Mouse (Mus musculus): ENCODE results near the gene Zc3h12a. TPM values are rescaled to one million over a fixed set of nuclear protein-coding genes. Genes with fewer than 3 reads are reported as not detected.

Zc3h12a gene
- polyA plus RNA-seq, 1 experiment = 5.9 TPM

DNA sequence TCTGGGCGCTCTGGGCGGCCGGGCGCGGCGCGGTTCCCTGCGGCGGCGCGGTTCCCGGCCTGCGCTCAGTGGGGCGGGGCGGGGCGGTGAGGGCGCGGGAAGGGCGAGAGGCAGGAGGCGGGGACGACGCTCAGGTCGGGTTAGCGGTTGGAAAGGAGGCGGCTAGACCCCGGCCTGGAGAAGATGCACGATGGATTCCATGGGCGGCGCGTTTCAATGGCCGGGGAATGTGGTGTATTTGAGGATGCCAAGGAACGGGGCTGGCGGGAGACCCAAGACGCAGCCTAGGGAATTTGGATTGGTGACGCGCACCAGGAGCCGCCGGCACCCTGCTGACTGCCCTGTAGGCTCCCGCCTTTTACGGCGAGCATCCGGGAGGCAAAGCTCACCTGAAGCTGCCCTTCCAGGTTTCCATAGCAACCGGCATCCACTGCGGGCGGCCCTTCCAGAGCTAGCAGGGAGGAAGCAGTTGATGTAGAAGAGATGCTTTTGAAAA is 42.2 kb downstream of the Zc3h12a start:
- Histone ChIP-seq H3K4me2 (ENCODE audit: low read depth) (peak overlapping the region; percentile 86), H3K27me3 (ENCODE audit: control insufficient read depth, insufficient read depth, insufficient read length) (no peaks in the 10 kb centered on the region), H3K36me3 (ENCODE audit: control insufficient read depth, insufficient read depth) (peaks cover 5% of the 10 kb centered on the region), H3K4me3 (peak overlapping the region; percentile 48), H3K79me2 (ENCODE audit: control insufficient read depth, insufficient read depth) (peaks cover 4% of the 10 kb centered on the region), H3ac (ENCODE audit: control insufficient read depth, insufficient read length) (peak overlapping the region; percentile 64)
- TF ChIP-seq USF1 (IDR thresholded peaks at IDR 0.05; ENCODE audit: low read depth) = no peak
- TF ChIP-seq SRF (IDR thresholded peaks at IDR 0.05; ENCODE audit: control insufficient read depth, insufficient read length, low read depth) = peak; percentile 2

DNA sequence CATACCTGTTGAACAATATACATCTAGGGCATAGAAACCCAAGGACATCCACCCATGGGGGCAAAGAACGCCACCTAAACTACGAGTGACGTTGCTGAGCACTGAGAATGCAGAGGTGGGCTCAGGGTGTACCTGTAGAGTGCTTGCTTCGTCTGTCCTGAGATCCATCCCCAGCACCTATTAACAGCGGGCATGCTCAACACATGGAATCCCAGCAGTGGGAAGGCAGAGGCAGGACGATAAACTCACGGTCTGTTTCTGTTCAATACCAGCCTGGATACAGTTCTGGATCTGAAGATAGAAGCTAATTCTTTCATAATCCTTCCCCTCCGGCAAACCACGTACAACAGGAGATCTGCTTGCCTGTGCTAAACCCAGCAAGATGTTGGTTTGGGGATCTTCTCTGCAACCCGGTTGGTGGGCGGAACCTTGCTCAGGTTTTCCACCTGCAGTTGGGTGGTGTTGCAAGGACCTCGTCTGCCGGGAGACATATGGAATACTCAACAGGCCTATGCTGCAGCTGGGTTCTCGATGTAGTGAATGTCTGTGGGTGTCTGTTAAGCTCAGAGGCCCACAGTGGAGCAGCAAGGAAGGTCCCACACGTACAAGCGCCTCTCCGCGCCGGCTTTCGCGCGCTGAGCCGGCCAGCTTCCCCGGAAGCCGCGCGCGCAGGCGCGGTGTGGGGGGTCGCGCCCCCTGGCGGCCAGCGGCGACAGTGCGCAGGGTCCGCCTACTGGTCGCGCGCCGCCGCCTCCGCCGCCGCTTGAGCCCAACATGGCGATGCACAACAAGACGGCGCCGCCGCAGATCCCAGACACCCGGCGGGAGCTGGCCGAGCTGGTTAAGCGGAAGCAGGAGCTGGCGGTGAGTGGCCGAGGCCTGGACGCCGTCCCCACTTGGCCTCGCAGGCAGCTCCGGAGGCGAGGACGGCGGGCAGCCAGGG is 43.0 kb downstream of the Zc3h12a start, which contains the start of gene Meaf6:
Gene Meaf6 (plus strand): TSS at position 732 of the 943 bp plus-strand sequence.
- H3K27me3 ChIP-seq (ENCODE audit: control insufficient read depth, insufficient read depth, insufficient read length) = no peaks in the 10 kb centered on the region
- peak within 1 kb of the TSS; percentile 48 for H3K4me3 ChIP-seq
- peak; percentile 67 for TF ChIP-seq SRF (IDR thresholded peaks at IDR 0.05; ENCODE audit: control insufficient read depth, insufficient read length, low read depth)
- no peak for TF ChIP-seq REST (IDR thresholded peaks at IDR 0.05; ENCODE audit: insufficient read depth, insufficient read length)
- TF ChIP-seq TCF3 (IDR thresholded peaks at IDR 0.05; ENCODE audit: insufficient read length, low read depth) = no peak
- no peak for TF ChIP-seq MAX (IDR thresholded peaks at IDR 0.05; ENCODE audit: low read depth)
- peak; percentile 62 for TF ChIP-seq E2F4 (IDR thresholded peaks at IDR 0.05; ENCODE audit: insufficient read depth)
- peak; percentile 76 for TF ChIP-seq POLR2AphosphoS2 (IDR thresholded peaks at IDR 0.05; ENCODE audit: insufficient read length, low read depth)
- TF ChIP-seq MYOG (IDR thresholded peaks at IDR 0.05; ENCODE audit: control insufficient read depth in 1 of 3, insufficient read depth in 1 of 3, insufficient read length in 2 of 3, low read depth in 2 of 3) = peak in 1 of 3 experiments; percentile 58
- no peak for TF ChIP-seq CEBPB (IDR thresholded peaks at IDR 0.05; ENCODE audit: insufficient read depth, poor library complexity, severe bottlenecking)
- TF ChIP-seq POLR2A (IDR thresholded peaks at IDR 0.05; ENCODE audit: insufficient read length, low read depth) = peak; percentile 82
- TF ChIP-seq MYOD1 (IDR thresholded peaks at IDR 0.05; ENCODE audit: control insufficient read depth in 1 of 3, insufficient read length in 2 of 3, low read depth in 2 of 3) = peak in 1 of 3 experiments; percentile 48
- TF ChIP-seq TCF12 (IDR thresholded peaks at IDR 0.05; ENCODE audit: insufficient read depth, poor library complexity, severe bottlenecking) = no peak
- no peak for TF ChIP-seq USF1 (IDR thresholded peaks at IDR 0.05; ENCODE audit: low read depth)
- H3K4me2 ChIP-seq (ENCODE audit: low read depth) = peak within 1 kb of the TSS; percentile 98
- H3K36me3 ChIP-seq (ENCODE audit: control insufficient read depth, insufficient read depth) = peaks cover 5% of the 10 kb centered on the region
- H3K79me2 ChIP-seq (ENCODE audit: control insufficient read depth, insufficient read depth) = peaks cover 4% of the 10 kb centered on the region
- peak within 1 kb of the TSS; percentile 64 for H3ac ChIP-seq (ENCODE audit: control insufficient read depth, insufficient read length)

DNA sequence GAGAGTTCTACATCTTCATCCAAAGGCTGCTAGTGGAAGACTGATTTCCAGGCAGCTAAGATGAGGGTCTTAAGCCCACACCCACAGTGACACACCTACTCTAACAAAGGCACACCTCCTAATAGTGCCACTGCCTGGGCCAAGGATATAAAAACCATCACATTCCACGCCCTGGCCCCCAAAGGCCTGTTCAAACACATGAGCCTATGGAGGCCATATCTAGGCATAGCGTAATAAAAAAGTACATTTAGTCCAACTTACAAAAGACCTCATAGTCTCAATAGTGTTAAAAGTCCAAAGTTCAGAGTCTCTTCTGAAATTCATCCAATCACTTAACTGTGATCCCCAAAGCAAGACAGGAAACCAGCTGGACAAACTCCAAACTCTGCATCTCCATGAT is 48.9 kb downstream of the Zc3h12a start:
- H3K27me3 ChIP-seq (ENCODE audit: control insufficient read depth, insufficient read depth, insufficient read length) = no peaks in the 10 kb centered on the region
- no peak for TF ChIP-seq CEBPB (IDR thresholded peaks at IDR 0.05; ENCODE audit: insufficient read depth, poor library complexity, severe bottlenecking)
- no peak for TF ChIP-seq SRF (IDR thresholded peaks at IDR 0.05; ENCODE audit: control insufficient read depth, insufficient read length, low read depth)
- no peak for TF ChIP-seq TCF3 (IDR thresholded peaks at IDR 0.05; ENCODE audit: insufficient read length, low read depth)
- TF ChIP-seq E2F4 (IDR thresholded peaks at IDR 0.05; ENCODE audit: insufficient read depth) = no peak
- no peak for TF ChIP-seq POLR2A (IDR thresholded peaks at IDR 0.05; ENCODE audit: insufficient read length, low read depth)
- no peak for TF ChIP-seq MYOG (IDR thresholded peaks at IDR 0.05; ENCODE audit: control insufficient read depth in 1 of 3, insufficient read depth in 1 of 3, insufficient read length in 2 of 3, low read depth in 2 of 3)
- no peak for TF ChIP-seq MAX (IDR thresholded peaks at IDR 0.05; ENCODE audit: low read depth)
- TF ChIP-seq MYOD1 (IDR thresholded peaks at IDR 0.05; ENCODE audit: control insufficient read depth in 1 of 3, insufficient read length in 2 of 3, low read depth in 2 of 3) = no peak
- no peak for TF ChIP-seq REST (IDR thresholded peaks at IDR 0.05; ENCODE audit: insufficient read depth, insufficient read length)
- no peak for TF ChIP-seq POLR2AphosphoS2 (IDR thresholded peaks at IDR 0.05; ENCODE audit: insufficient read length, low read depth)
- TF ChIP-seq TCF12 (IDR thresholded peaks at IDR 0.05; ENCODE audit: insufficient read depth, poor library complexity, severe bottlenecking) = no peak
- TF ChIP-seq USF1 (IDR thresholded peaks at IDR 0.05; ENCODE audit: low read depth) = no peak
- H3K36me3 ChIP-seq (ENCODE audit: control insufficient read depth, insufficient read depth) = no peaks in the 10 kb centered on the region
- no peak overlapping the region for H3K4me3 ChIP-seq
- no peak overlapping the region for H3K4me2 ChIP-seq (ENCODE audit: low read depth)
- H3ac ChIP-seq (ENCODE audit: control insufficient read depth, insufficient read length) = no peak overlapping the region
- H3K79me2 ChIP-seq (ENCODE audit: control insufficient read depth, insufficient read depth) = no peaks in the 10 kb centered on the region

DNA sequence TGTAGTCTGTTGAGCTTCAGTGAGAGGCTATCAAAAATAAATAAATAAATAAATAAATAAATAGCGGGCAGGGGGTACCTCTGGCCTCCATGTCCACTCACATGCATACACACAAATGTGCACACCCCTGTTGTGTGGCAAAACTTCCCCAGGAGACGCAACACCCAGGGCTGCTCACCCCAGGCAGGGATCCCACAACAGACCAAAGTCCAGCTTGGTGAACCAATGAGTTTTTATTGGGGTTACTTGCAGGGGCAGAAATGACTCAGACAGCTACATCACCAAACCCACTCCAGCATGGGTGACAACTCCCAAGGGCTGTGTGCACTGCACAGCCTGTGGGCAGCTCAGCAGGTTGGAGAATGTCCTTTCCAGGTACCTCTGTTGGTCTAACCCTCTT is 49.9 kb downstream of the Zc3h12a start:
- Histone ChIP-seq H3K4me3 (no peak overlapping the region), H3ac (ENCODE audit: control insufficient read depth, insufficient read length) (no peak overlapping the region), H3K79me2 (ENCODE audit: control insufficient read depth, insufficient read depth) (no peaks in the 10 kb centered on the region), H3K4me2 (ENCODE audit: low read depth) (no peak overlapping the region), H3K36me3 (ENCODE audit: control insufficient read depth, insufficient read depth) (peaks cover 6% of the 10 kb centered on the region), H3K27me3 (ENCODE audit: control insufficient read depth, insufficient read depth, insufficient read length) (no peaks in the 10 kb centered on the region)
- no peak for TF ChIP-seq MAX (IDR thresholded peaks at IDR 0.05; ENCODE audit: low read depth)

Other genes starting within 250 kb of the Zc3h12a start
- gene Epha10, start 246.9 kb downstream of the Zc3h12a start, polyA plus RNA-seq (2012; fragmentation: generic; extraction: Trizol) = not detected
- 4.5 TPM for gene 9930104L06Rik, start 190.8 kb downstream of the Zc3h12a start, polyA plus RNA-seq (2012; fragmentation: generic; extraction: Trizol)
- 45.9 TPM for gene Cdca8, start 188.5 kb downstream of the Zc3h12a start, polyA plus RNA-seq (2012; fragmentation: generic; extraction: Trizol)
- gene Rspo1, start 141.4 kb downstream of the Zc3h12a start, polyA plus RNA-seq (2012; fragmentation: generic; extraction: Trizol) = 0.02 TPM
- 27.0 TPM for gene Gnl2, start 111.3 kb downstream of the Zc3h12a start, polyA plus RNA-seq (2012; fragmentation: generic; extraction: Trizol)
- 0.14 TPM for gene Dnali1, start 62.1 kb downstream of the Zc3h12a start, polyA plus RNA-seq (2012; fragmentation: generic; extraction: Trizol)
- gene Snip1, start 61.2 kb downstream of the Zc3h12a start, polyA plus RNA-seq (2012; fragmentation: generic; extraction: Trizol) = 14.3 TPM
- 19.3 TPM for gene Meaf6, start 42.7 kb downstream of the Zc3h12a start, polyA plus RNA-seq (2012; fragmentation: generic; extraction: Trizol)